Mouse (Mus musculus) large intestine, adult 2 months (tissue): ENCODE data around the gene Rims1. TPM values are rescaled to one million over a fixed set of nuclear protein-coding genes. Genes with fewer than 3 reads are reported as not detected.

ENCODE experiments used
- DNase-seq: peaks from one replicate; pipeline ENCODE4 v3.0.0-alpha.2; 2012; ENCODE audit warnings: low read depth, low spot score
- WGBS: fragments of 180-500 bp; shearing (Covaris S2); methylation state at CpG from one replicate; pipeline ENCODE4 v1.1.7; 2018; 5-methylcytosine and 5-hydroxymethylcytosine counted together
- polyA plus RNA-seq: library from polyadenylated mRNA; depleted of rRNA; stranded (reverse); fragments of >200 nt; gene quantifications from 2 replicates; pipeline ENCODE4 v1.2.3, GENCODE M21; 2012

Gene Rims1
- polyA plus RNA-seq, 1 experiment = 3.7 TPM

DNA sequence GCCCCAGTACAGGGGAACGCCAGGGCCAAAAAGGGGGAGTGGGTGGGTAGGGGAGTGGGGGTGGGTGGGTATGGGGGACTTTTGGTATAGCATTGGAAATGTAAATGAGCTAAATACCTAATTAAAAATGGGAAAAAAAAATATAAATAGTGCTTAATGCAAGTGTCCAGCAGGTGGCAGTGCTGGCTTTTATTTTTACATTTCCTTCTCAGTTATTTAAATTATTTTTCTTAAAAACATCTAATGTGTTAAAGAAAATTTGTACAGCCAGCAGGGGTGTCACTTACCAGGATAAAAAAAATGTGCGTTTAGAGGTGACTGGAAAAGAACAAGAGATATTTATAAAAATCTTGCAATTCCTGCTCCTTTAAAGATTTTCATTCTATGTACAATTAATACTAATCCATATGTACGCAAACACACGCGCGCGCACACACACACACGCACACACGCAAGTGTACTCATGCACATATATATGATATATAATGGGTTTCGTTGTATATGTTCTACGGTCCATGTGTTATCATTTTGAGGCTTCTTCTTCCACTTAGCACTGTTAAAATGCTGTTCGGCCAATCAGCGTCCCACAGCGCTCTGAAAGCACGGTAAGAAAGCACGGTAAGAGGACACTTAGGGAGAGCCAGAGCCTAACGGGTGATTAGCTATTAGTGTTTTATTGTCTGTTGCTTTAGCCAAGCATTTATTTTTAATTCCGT lies 201.3 kb downstream of the Rims1 start:
- no peak for DNase-seq
- 60% methylated on average over 18 of the region's 18 CpGs for WGBS

- 81% methylated on average over 12 of the region's 12 CpGs for whole genome bisulfite sequencing
- no peak for DNase-seq
Observed at GRCm38 (mm10) chr1:22596197-22596596, 209.6 kb downstream of the Rims1 start.

- DNase-seq = no peak
Observed at GRCm38 (mm10) chr1:22594841-22595240, 211.0 kb downstream of the Rims1 start.

GRCm38 (mm10) chr1:22587859-22588383 lies 217.9 kb downstream of the Rims1 start:
- 33% methylated on average over 7 of the region's 7 CpGs for WGBS
- DNase-seq = peak; percentile 11

DNA sequence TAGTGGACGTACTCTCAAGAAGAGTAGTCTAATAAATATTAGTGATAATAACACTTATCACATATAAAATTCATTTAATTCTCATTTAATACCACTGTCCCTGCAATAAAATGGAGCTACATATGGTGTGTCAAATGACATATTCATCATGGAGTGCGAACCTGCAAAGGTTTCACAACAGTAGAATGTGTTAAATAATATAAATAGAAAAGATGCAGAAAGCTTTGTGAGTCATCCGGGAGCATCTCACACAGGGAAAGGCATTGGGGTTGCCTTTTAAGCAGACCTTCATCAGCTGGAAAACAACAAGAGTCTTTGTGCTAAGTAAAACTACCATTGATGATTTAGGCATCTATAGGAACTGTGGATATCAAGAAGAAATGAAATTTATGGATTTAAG lies 220.2 kb downstream of the Rims1 start:
- no peak for DNase-seq
- 81% methylated on average over 3 of the region's 3 CpGs for WGBS

GRCm38 (mm10) chr1:22579470-22579869 lies 226.3 kb downstream of the Rims1 start:
- 70% methylated on average over 3 of the region's 3 CpGs for WGBS
- DNase-seq = no peak

DNA sequence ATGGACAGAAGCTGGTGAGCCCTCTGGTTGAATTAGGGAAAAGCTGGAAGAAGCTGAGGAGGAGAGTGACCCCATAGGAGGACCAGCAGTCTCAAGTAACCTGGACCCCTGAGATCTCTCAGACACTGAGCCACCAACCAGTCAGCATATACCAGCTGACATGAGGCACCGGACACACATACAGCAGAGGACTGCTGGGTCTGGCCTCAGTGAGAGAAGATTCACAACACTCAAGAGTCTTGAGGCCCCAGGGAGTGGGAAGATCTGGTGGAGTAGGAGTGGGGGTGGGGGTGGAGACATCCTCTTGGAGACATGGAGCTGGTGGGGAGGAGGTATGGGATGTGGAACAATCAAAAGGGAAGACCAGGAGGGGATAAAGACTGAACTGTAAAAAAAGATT lies 233.1 kb downstream of the Rims1 start:
- no peak for DNase-seq
- WGBS = 88% methylated on average over 1 of the region's 1 CpGs

- DNase-seq = no peak
- 87% methylated on average over 1 of the region's 1 CpGs for WGBS
Observed at GRCm38 (mm10) chr1:22546273-22546672, 259.5 kb downstream of the Rims1 start.

GRCm38 (mm10) chr1:22538129-22538528 lies 267.7 kb downstream of the Rims1 start:
- no peak for DNase-seq
- WGBS = 44% methylated on average over 7 of the region's 7 CpGs

GRCm38 (mm10) chr1:22536776-22537175 lies 269.0 kb downstream of the Rims1 start:
- DNase-seq = no peak
- 84% methylated on average over 2 of the region's 2 CpGs for WGBS

DNA sequence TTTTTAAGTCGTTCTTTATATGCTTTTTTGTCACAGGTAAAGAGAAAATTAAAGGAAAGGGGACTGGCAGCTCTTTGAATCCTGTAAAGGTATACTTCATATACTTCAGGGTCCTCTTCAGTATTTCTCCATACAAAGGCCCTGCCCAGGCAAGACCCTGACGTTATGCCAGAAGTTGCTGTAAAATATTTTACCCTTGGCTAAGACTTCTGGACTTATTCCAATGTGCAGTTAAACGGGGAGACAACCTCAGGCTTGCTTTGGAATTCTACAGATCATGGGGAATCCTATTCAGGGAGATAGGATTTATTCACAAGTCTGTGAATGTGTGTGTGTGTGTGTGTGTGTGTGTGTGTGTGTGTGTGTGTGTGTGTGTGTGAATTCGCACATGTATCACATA lies 270.7 kb downstream of the Rims1 start:
- no peak for DNase-seq
- 40% methylated on average over 4 of the region's 4 CpGs for WGBS

DNA sequence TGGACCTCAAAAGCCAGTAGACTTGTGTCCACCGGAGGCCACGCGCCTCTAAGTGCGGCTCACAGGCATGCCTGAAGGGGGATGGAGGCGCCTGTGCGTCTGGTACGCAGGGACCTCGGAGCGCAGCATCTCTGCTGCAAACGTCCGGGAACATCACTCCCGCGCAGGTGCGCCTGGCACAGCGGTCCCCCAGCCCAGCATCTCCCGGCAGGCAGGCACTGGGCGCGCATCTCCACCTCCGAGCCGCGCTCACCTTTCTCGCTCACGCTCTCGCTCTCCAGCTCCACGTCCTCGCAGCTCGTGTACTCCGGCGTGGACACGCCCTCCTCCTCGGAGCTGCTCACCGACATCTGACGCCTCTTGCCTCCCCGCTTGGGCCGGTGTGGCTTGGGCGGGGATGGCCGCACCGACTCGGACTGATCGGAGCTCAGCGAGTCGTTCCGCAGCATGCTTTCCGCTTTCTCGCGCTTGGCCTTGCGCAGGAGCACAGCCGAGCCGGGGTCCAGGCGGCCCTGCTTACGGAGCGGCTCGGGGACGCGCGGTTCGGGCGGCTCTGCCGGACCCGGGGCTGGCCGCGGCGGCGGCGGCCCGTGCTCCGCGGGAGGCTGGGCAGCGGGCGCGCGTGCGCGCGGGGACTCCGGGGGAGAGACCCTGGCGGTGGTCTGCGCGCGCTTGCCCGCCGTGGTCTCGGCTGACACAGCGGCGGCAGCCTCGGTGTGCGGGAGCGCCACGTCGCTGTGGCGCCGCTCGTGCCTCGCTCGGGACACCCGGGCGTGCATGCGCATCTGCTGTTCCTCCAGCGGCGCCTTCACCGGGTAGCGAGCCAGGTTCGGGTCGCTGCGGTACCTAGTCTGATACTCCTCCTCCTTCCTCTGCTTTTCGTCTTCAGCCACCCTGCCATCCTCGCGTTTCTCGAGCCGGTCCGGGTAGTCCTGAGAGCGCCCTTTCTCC lies 272.4 kb downstream of the Rims1 start:
- DNase-seq = no peak
- 2% methylated on average over 112 of the region's 112 CpGs for WGBS

GRCm38 (mm10) chr1:22515103-22515502 lies 290.7 kb downstream of the Rims1 start:
- DNase-seq = no peak
- 84% methylated on average over 4 of the region's 4 CpGs for WGBS

DNA sequence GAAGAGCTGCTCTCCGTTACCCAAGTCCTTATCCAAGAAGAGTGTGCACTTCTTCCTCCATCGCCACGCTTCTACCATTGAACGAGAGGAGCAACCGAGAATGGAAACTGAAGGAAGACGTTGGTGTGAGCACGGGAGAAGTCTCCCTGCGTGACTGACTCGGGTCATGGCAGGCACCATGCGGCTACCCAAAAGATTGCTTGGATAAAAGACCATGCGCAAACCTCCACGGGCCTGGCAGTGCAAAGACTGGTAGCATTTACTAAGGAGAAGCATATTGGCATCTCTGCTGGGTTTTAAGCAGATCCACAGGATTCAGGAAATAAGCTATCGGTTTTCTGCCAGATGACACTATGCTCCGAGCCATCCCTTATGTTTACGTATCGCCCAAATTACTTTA lies 293.4 kb downstream of the Rims1 start:
- DNase-seq = no peak
- 81% methylated on average over 16 of the region's 16 CpGs for WGBS

- WGBS = 80% methylated on average over 9 of the region's 9 CpGs
Observed at GRCm38 (mm10) chr1:22511614-22512013, 294.2 kb downstream of the Rims1 start.

DNA sequence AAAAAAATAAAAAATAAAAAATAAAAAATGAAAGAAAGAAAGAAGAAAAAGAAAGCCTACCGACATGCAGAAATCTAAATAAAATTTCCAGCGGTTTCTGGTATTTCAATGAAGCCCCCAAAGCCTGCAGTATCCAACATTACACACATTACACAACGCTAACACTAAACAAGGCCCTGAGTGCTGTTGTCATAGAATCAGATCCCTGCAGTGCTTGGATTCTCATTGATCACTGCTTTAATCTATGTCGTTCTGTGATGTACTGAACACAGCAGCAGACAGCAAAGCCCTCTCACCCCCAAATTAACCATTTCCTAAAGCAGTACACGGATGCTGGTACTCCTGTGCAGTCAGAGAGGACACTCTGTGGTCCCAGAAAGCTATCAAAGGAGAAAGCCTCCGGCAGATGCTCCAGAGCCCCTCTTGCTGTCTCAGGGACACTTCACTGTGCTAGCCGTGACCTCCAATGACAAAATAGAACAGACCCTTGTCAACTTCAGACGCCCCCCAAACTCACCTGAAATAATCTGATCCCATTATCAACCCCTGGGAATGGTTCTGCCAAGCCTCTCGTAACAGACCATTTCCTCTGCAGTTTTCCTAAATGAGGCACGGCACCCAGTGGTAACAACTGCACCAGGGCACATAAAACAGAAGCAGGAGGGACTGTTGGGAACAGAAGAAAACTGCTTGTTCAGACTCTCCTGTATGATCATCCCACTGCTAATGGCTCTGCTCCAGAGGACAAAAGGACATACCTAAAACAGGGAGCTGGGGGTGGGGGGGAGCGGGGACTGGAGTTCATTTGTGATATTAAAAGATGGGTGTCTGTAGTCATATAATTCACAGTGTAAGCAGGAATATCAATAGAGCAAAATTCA lies 296.8 kb downstream of the Rims1 start:
- WGBS = 74% methylated on average over 11 of the region's 11 CpGs

More at GRCm38 (mm10) chr1:22511614-22512013, 294.2 kb downstream of the Rims1 start:
- DNase-seq = no peak

DNA sequence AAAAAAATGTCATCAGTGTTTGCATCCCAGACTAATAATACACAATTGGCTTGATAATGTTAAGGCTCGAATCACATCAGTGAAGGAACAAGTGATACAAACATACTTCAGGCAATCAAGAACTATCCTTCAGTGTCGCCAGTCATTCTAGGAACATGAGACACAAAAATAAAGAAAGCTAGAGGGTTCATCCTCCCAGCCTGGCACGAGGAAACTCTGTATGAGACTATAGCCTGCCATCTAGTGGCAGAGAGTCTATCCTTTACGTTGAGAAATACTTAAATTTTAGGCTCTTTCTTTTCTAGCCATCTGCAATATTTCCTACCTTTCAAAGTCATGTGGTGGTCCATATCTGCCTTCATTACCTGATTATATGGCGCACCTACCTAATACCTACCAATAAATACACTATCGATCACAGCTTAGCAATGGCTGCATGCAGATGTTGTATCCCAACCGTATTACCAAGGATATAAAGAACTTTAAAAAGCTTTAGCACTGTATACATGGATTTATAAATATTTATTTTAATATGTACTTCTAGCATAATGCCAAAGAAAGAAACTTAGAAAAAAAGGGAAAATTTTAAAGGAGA lies 318.4 kb downstream of the Rims1 start:
- no peak for DNase-seq

More for the DNA sequence above, 296.8 kb downstream of the Rims1 start:
- no peak for DNase-seq

DNA sequence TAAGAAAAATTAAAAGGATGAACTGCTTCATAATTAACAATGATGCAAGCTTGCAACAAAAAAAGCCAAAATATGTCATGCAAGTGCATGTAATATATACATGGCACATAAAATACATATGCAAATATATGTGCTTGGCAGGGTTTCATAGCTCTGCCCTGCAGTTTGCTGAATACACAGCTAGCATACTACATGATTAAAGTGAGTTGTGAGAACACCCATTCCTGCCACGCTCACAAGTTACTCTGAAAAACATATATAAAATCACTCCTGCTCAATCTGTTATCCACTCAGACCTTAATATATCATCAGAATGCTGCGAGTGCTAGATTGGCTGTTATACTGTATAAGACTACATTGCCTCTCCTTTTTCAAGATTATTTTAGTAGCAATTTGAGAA lies 329.6 kb downstream of the Rims1 start:
- no peak for DNase-seq

More for the DNA sequence above, 318.4 kb downstream of the Rims1 start:
- 48% methylated on average over 7 of the region's 7 CpGs for WGBS

DNA sequence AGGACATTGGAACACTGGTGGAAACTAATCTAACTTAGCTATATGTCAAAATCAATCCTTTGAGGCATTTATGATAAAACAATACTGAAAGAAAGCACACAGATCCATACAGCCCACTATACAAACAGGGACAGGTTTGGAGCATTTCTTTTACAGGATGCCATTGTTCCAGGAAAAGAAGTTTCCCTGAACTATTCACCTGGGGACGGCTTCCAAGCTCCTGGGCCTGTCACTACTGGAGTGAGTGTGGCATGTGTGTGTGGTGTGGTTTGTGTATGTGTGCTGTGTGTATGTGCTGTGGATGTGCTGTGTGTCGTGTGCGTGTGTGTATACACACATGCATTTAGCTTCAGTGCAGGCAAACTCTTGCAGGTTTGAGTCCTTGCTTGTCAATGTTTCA lies 338.8 kb downstream of the Rims1 start:
- WGBS = 76% methylated on average over 3 of the region's 3 CpGs
- no peak for DNase-seq

More for the DNA sequence above, 329.6 kb downstream of the Rims1 start:
- 70% methylated on average over 2 of the region's 2 CpGs for WGBS
